ENCODE assay signal across 8 mouse cellular contexts in genomic region chr7:75847489-75847888, GRCm38 (mm10). TPM values are rescaled to one million over a fixed set of nuclear protein-coding genes. Genes with fewer than 3 reads are reported as not detected.
DNase-seq lines count a peak whose midpoint lies in the region; ATAC-seq and TF ChIP-seq lines count a peak whose summit lies in the region.

No protein-coding gene starts in this region.

- peak overlapping the region; percentile 70 for H3K27ac ChIP-seq in heart, embryonic 15.5 days
- no peak overlapping the region for H3K27ac ChIP-seq in bone marrow macrophage, adult 2 months (ENCODE audit: insufficient read depth, low read depth, low read length)
- H3K27ac ChIP-seq in hindbrain, embryonic 14.5 days: peak overlapping the region; percentile 15; the same call in 1 of the 2 replicates
- H3K27ac ChIP-seq in midbrain, embryonic 14.5 days (replicated peaks; ENCODE audit: low read depth, low read length): no peak overlapping the region

- H3K4me2 ChIP-seq in heart, embryonic 15.5 days: peak overlapping the region; percentile 86
- H3K4me2 ChIP-seq in hindbrain, embryonic 14.5 days (replicated peaks): peak overlapping the region; percentile 92
- peak overlapping the region; percentile 86 for H3K4me2 ChIP-seq in midbrain, embryonic 14.5 days (ENCODE audit: low read length)

- intact Hi-C loops in heart, postnatal 36 days (cut with DNase I): loop anchor here (5.0 kb wide), 1 partner anchor 35 kb away; no protein-coding TSS in a partner anchor

- TF ChIP-seq POLR2A in bone marrow macrophage, adult 2 months (IDR thresholded peaks at IDR 0.05; ENCODE audit: borderline replicate concordance, low read depth, low read length): no peak

- no peaks in the 10 kb centered on the region for H3K9me3 ChIP-seq in heart, embryonic 15.5 days (replicated peaks)
- no peaks in the 10 kb centered on the region for H3K9me3 ChIP-seq in hindbrain, embryonic 14.5 days (ENCODE audit: control insufficient read depth, low read length)
- H3K9me3 ChIP-seq in midbrain, embryonic 14.5 days (ENCODE audit: control insufficient read depth, low read length): no peaks in the 10 kb centered on the region

- 10% methylated on average over 6 of the region's 6 CpGs for WGBS in heart, embryonic 15.5 days
- 17% methylated on average over 6 of the region's 6 CpGs for WGBS in hindbrain, embryonic 14.5 days
- WGBS in midbrain, embryonic 14.5 days: 15% methylated on average over 6 of the region's 6 CpGs

- H3K36me3 ChIP-seq in heart, embryonic 15.5 days: no peaks in the 10 kb centered on the region
- H3K36me3 ChIP-seq in hindbrain, embryonic 14.5 days (replicated peaks; ENCODE audit: control insufficient read depth, insufficient read depth): 0 out of 2 replicates have a peak, but pooled peaks cover 5% of the 10 kb centered on the region
- H3K36me3 ChIP-seq in midbrain, embryonic 14.5 days (ENCODE audit: control insufficient read depth, insufficient read depth, low read length): no peaks in the 10 kb centered on the region

- no peak for DNase-seq in heart, postnatal 36 days
- DNase-seq in hindbrain, embryonic 14.5 days (ENCODE audit: low spot score): no peak
- peak; percentile 6 for DNase-seq in midbrain, embryonic 14.5 days
- no peak for DNase-seq in ovary, postnatal 10 days (ENCODE audit: low spot score)
- DNase-seq in cerebellum, postnatal 25 days: no peak
- no peak for DNase-seq in T-cell, adult 2 months (ENCODE audit: low spot score)

- peak overlapping the region; percentile 61 for H3K9ac ChIP-seq in heart, embryonic 15.5 days
- peak overlapping the region; percentile 42; the same call in 1 of the 2 replicates for H3K9ac ChIP-seq in hindbrain, embryonic 14.5 days
- H3K9ac ChIP-seq in midbrain, embryonic 14.5 days (replicated peaks; ENCODE audit: low read length): peak overlapping the region; percentile 18

- H3K4me1 ChIP-seq in heart, embryonic 15.5 days (replicated peaks): peaks cover 19% of the 10 kb centered on the region
- H3K4me1 ChIP-seq in bone marrow macrophage, adult 2 months (ENCODE audit: control insufficient read depth, insufficient read depth, low read length): peaks cover 10% of the 10 kb centered on the region
- peaks cover 24% of the 10 kb centered on the region for H3K4me1 ChIP-seq in hindbrain, embryonic 14.5 days (replicated peaks; ENCODE audit: control insufficient read depth, insufficient read depth, low read length)
- peaks cover 29% of the 10 kb centered on the region for H3K4me1 ChIP-seq in midbrain, embryonic 14.5 days (ENCODE audit: control insufficient read depth, insufficient read depth, low read length)

- no peak for TF ChIP-seq CTCF in bone marrow macrophage, adult 2 months (IDR thresholded peaks at IDR 0.05; ENCODE audit: low read depth, low read length)

- no peak for ATAC-seq in heart, embryonic 15.5 days (replicated peaks; ENCODE audit: insufficient number of reproducible peaks, insufficient read depth, low FRiP score, low read depth)
- ATAC-seq in hindbrain, embryonic 14.5 days (ENCODE audit: low FRiP score): no peak
- no peak for ATAC-seq in midbrain, embryonic 14.5 days (ENCODE audit: low FRiP score, low TSS enrichment)

- H3K27me3 ChIP-seq in heart, embryonic 15.5 days: no peaks in the 10 kb centered on the region
- no peaks in the 10 kb centered on the region for H3K27me3 ChIP-seq in hindbrain, embryonic 14.5 days (ENCODE audit: control insufficient read depth, insufficient read depth, low read length)
- H3K27me3 ChIP-seq in midbrain, embryonic 14.5 days (ENCODE audit: control insufficient read depth, insufficient read depth, low read length): no peaks in the 10 kb centered on the region

- peak overlapping the region; percentile 79 for H3K4me3 ChIP-seq in heart, embryonic 15.5 days
- peak overlapping the region; percentile 59 for H3K4me3 ChIP-seq in bone marrow macrophage, adult 2 months (ENCODE audit: insufficient read depth, low read length)
- peak overlapping the region; percentile 63 for H3K4me3 ChIP-seq in hindbrain, embryonic 14.5 days (replicated peaks; ENCODE audit: low read length)
- peak overlapping the region; percentile 82 for H3K4me3 ChIP-seq in midbrain, embryonic 14.5 days (replicated peaks; ENCODE audit: low read depth, low read length)

RNA-seq across cellular contexts. Expression of gene Klhl25, which starts 0.6 kb away (rescaled TPM):
- 7.7 and 11.5 TPM in 2 replicates for polyA plus RNA-seq in heart, embryonic 15.5 days (2015; fragmentation: Nextera tagmentation; extraction: Ambion mirVana)
- 1 to 10 TPM; 4.9 to 5.4 TPM for total RNA-seq in heart, postnatal 36 days (2021)
- 6.2 and 8.1 TPM in 2 replicates for polyA plus RNA-seq in bone marrow macrophage, adult 2 months (2012; ENCODE audit: insufficient read depth, insufficient read length, missing spikeins)
- 24.4 and 29.0 TPM in 2 replicates for polyA plus RNA-seq in hindbrain, embryonic 14.5 days (2014; fragmentation: Nextera tagmentation; extraction: Ambion mirVana)
- 23.4 and 25.0 TPM in 2 replicates for polyA plus RNA-seq in midbrain, embryonic 14.5 days (2014; fragmentation: Nextera tagmentation; extraction: Ambion mirVana)

Comparison
In these comparisons a context has a peak if more than half of its experiments do, and no peak if none do; other contexts are left out.
1. H3K27ac ChIP-seq: peak in heart, embryonic 15.5 days (single experiment) and hindbrain, embryonic 14.5 days (single experiment); none in bone marrow macrophage, adult 2 months (single experiment) and midbrain, embryonic 14.5 days (single experiment).
2. Peak in every context shown above with its lines, with median percentiles within 50 percentile points of each other: H3K4me2 ChIP-seq, H3K4me3 ChIP-seq and H3K9ac ChIP-seq.